Mouse (Mus musculus) myocyte (in vitro differentiated cells): Measurements from ENCODE around the gene Rundc1.

Experiments used
- E2F4 ChIP-seq: IDR thresholded peaks from one replicate; pipeline ENCODE4 v1.6.1; 2011; ENCODE audit warnings: mild to moderate bottlenecking, control low read depth, moderate library complexity; ENCODE audit not compliant: insufficient read depth
- MAX ChIP-seq: IDR thresholded peaks from one replicate; pipeline ENCODE4 v1.6.1; 2011; ENCODE audit warnings: low read depth, mild to moderate bottlenecking, control low read depth
- MYOD1 ChIP-seq, 3 experiments: IDR thresholded peaks; one replicate each; pipeline ENCODE4 v1.6.1; 2011; ENCODE audit warnings: control low read depth in 2 of 3, low read depth in 2 of 3, mild to moderate bottlenecking in 2 of 3, moderate library complexity in 1 of 3; ENCODE audit not compliant: insufficient read length in 2 of 3, control insufficient read depth in 1 of 3
- POLR2A ChIP-seq: IDR thresholded peaks from one replicate; pipeline ENCODE4 v1.6.1; 2011; ENCODE audit warnings: low read depth, mild to moderate bottlenecking, control low read depth, moderate library complexity; ENCODE audit not compliant: insufficient read length
- TCF12 ChIP-seq: IDR thresholded peaks from one replicate; pipeline ENCODE4 v1.6.1; 2011; ENCODE audit warnings: mild to moderate bottlenecking, control low read depth; ENCODE audit not compliant: poor library complexity, insufficient read depth, severe bottlenecking
- USF1 ChIP-seq: IDR thresholded peaks from one replicate; pipeline ENCODE4 v1.6.1; 2011; ENCODE audit warnings: low read depth, mild to moderate bottlenecking, control low read depth, moderate library complexity

GRCm38 (mm10) chr11:101467477-101468262 is 42.8 kb downstream of the Rundc1 start:
- no peak for TF ChIP-seq TCF12
- peak in 1 of 3 experiments; percentile 35 for TF ChIP-seq MYOD1 (IDR thresholded peaks at IDR 0.05; ENCODE audit: control insufficient read depth in 1 of 3, insufficient read length in 2 of 3, low read depth in 2 of 3)
- TF ChIP-seq MAX: no peak
- TF ChIP-seq POLR2A: peak; percentile 35
- no peak for TF ChIP-seq E2F4
- no peak for TF ChIP-seq USF1
